Mouse (Mus musculus): Measurements from ENCODE around the gene Mycn. TPM values are rescaled to one million over a fixed set of nuclear protein-coding genes. Genes with fewer than 3 reads are reported as not detected.
A peak's percentile ranks its signal among the peaks of the same experiment; 100 is the strongest.

Mycn gene
- 4.9 and 5.0 TPM in 2 replicates for polyA plus RNA-seq (2015; fragmentation: Nextera tagmentation; extraction: Ambion mirVana)

DNA sequence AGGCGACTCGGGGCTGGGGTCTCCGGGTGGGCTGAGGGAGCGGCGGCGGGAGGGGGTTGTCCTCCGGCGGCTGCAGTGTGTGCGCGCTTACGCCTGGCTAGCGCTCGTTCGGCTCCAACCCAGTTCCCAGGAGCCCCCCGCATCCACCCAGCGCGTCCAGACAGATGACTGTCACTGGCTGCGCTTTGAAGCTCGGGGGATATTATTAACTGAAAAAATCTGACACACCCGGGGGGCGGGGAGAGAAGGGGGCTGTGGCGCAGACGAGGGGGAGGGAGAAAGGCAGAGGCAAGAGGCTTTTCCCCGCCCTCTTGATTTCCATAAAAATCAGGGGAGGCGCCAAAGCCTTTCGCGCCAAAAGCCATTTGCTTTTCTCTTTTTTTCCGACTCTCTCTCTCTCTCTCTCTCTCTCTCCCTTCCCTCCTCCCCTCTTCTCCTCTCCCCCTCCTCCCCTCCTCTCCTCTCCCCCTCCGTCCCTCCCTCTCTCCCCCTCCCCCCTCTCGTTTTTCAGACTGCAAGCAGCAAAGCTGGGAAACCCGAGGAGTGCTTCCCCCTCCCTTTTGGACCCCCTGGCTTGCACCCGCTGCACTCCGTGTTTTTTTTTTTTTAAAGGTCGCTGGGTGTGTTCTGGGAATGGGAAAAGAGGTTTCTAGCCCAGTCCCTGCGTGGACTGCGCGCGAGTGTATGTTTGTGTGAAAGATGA is at the start of gene Mycn:
Mycn (minus strand) TSS at position 254 of the 703 bp plus-strand sequence.
- H3K9me3 ChIP-seq (replicated peaks) = no peaks in the 10 kb centered on the region
- peak within 1 kb of the TSS; percentile 78 for H3K4me2 ChIP-seq
- H3K4me1 ChIP-seq (replicated peaks) = peaks cover 22% of the 10 kb centered on the region
- peaks cover 81% of the 10 kb centered on the region for H3K27me3 ChIP-seq
- H3K27ac ChIP-seq (replicated peaks) = no peak within 1 kb of the TSS
- H3K36me3 ChIP-seq (replicated peaks) = 0 out of 2 replicates have a peak, but pooled peaks cover 5% of the 10 kb centered on the region
- peak; percentile 66 for ATAC-seq (ENCODE audit: insufficient read depth)
- under 1% methylated on average over 38 of the region's 38 CpGs for WGBS (ENCODE audit: insufficient replicate concordance)
- peak within 1 kb of the TSS; percentile 21; the same call in 1 of the 2 replicates for H3K9ac ChIP-seq
- H3K4me3 ChIP-seq (replicated peaks) = peak within 1 kb of the TSS; percentile 60

DNA sequence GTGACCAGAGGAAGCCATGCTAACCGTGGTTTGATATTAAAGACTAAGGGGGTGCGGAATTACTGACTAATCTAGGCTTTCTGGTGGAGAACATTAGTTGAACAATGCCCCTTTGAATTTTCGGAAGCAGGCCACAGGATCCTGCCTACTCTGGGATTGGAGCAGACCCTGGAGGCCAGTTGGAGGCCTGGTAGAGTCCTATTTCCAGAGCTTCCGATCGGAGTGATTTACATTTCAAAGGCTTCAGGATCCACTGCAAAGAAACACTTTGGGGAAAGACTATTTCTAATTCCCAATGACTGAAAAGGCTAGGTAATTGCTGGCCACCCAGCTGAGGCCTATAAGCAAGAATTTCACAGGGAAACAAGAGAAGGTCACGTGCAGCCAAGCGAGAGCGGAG is 45.7 kb upstream of the Mycn start:
- no peaks in the 10 kb centered on the region for H3K4me1 ChIP-seq (replicated peaks)

DNA sequence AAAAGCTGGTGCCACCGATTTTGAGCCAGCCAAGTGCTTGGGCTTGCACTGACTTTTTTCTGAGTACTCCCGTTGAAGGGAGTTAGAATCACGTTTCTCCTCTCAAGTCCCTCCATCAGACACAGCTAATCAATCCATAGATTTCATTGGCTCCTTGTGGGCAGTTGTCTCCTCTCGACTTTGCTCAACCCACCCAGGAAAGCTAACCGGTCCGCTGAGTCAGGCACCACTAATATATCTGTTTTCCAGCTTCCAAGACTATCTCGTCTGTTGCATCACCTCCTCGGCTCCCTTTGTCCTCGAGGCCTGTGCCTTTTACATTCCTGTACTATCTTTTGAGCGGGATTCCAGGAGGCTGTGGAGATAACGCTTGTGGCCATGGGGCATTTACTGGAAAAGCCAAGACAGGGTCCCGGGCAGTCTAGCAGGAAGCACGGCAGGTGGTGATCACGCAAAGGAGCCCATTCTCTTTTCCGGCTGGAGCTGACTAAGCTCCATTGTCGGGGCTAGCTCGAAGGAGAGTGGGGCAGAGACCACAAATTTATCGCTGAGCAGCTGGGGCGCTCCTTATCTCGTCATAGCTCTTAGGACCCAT is 45.0 kb upstream of the Mycn start:
- WGBS (ENCODE audit: insufficient replicate concordance) = 52% methylated on average over 20 of the region's 20 CpGs

More for the DNA sequence above, 45.7 kb upstream of the Mycn start:
- 73% methylated on average over 8 of the region's 8 CpGs for WGBS (ENCODE audit: insufficient replicate concordance)
- Histone ChIP-seq H3K4me3 (replicated peaks) (no peak overlapping the region), H3K36me3 (replicated peaks) (no peaks in the 10 kb centered on the region), H3K4me2 (no peak overlapping the region), H3K27ac (replicated peaks) (no peak overlapping the region), H3K9me3 (replicated peaks) (no peaks in the 10 kb centered on the region), H3K27me3 (no peaks in the 10 kb centered on the region), H3K9ac (no peak overlapping the region)
- ATAC-seq (ENCODE audit: insufficient read depth) = no peak

DNA sequence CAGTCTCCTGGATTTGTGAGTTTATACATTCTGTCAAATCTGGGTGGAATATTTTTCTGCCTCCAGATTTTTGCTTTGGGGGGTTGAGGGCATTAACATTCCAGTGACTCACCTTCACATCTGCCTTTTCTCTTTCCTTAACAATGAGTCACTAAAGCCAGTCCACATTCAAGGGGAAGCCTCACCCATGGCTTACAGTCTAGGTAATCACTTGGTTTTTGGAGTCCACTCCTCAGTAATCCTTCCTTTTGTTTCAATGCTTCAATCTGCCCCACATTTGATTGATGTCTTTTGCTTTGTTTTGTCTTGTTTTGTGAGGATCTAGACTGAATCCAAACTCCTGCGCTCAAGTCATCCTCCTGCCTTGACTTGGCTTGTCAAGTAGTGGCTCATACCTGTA is 41.3 kb upstream of the Mycn start:
- no peaks in the 10 kb centered on the region for H3K4me1 ChIP-seq (replicated peaks)
- no peak overlapping the region for H3K9ac ChIP-seq
- WGBS (ENCODE audit: insufficient replicate concordance) = 72% methylated on average over 1 of the region's 1 CpGs
- H3K36me3 ChIP-seq (replicated peaks) = no peaks in the 10 kb centered on the region
- H3K27me3 ChIP-seq = no peaks in the 10 kb centered on the region
- no peak overlapping the region for H3K4me2 ChIP-seq
- H3K27ac ChIP-seq (replicated peaks) = no peak overlapping the region
- ATAC-seq (ENCODE audit: insufficient read depth) = no peak
- no peak overlapping the region for H3K4me3 ChIP-seq (replicated peaks)
- H3K9me3 ChIP-seq (replicated peaks) = no peaks in the 10 kb centered on the region

More for the DNA sequence above, 45.0 kb upstream of the Mycn start:
- Histone ChIP-seq H3K36me3 (replicated peaks) (no peaks in the 10 kb centered on the region), H3K9me3 (replicated peaks) (no peaks in the 10 kb centered on the region), H3K27ac (replicated peaks) (no peak overlapping the region), H3K9ac (no peak overlapping the region), H3K4me2 (no peak overlapping the region), H3K27me3 (no peaks in the 10 kb centered on the region), H3K4me3 (replicated peaks) (no peak overlapping the region), H3K4me1 (replicated peaks) (no peaks in the 10 kb centered on the region)
- no peak for ATAC-seq (ENCODE audit: insufficient read depth)

- H3K9me3 ChIP-seq (replicated peaks) = no peaks in the 10 kb centered on the region
- no peak overlapping the region for H3K27ac ChIP-seq (replicated peaks)
- no peaks in the 10 kb centered on the region for H3K27me3 ChIP-seq
- no peaks in the 10 kb centered on the region for H3K36me3 ChIP-seq (replicated peaks)
- no peak overlapping the region for H3K9ac ChIP-seq
- no peak overlapping the region for H3K4me3 ChIP-seq (replicated peaks)
- no peaks in the 10 kb centered on the region for H3K4me1 ChIP-seq (replicated peaks)
- no peak overlapping the region for H3K4me2 ChIP-seq
- no peak for ATAC-seq (ENCODE audit: insufficient read depth)
- WGBS (ENCODE audit: insufficient replicate concordance) = 47% methylated on average over 1 of the region's 1 CpGs
These were observed 33.7 kb upstream of the Mycn start for GRCm38 (mm10) chr12:12975397-12975796.

- no peak for ATAC-seq (ENCODE audit: insufficient read depth)
- Histone ChIP-seq H3K27me3 (no peaks in the 10 kb centered on the region), H3K4me2 (no peak overlapping the region), H3K4me3 (replicated peaks) (no peak overlapping the region), H3K4me1 (replicated peaks) (no peaks in the 10 kb centered on the region), H3K9ac (no peak overlapping the region), H3K9me3 (replicated peaks) (no peaks in the 10 kb centered on the region), H3K36me3 (replicated peaks) (no peaks in the 10 kb centered on the region), H3K27ac (replicated peaks) (no peak overlapping the region)
- 41% methylated on average over 8 of the region's 8 CpGs for WGBS (ENCODE audit: insufficient replicate concordance)
These were observed 31.2 kb upstream of the Mycn start for GRCm38 (mm10) chr12:12972756-12973435.

- Histone ChIP-seq H3K27ac (replicated peaks) (no peak overlapping the region), H3K4me3 (replicated peaks) (no peak overlapping the region), H3K9me3 (replicated peaks) (no peaks in the 10 kb centered on the region), H3K4me2 (no peak overlapping the region), H3K27me3 (no peaks in the 10 kb centered on the region), H3K36me3 (replicated peaks) (no peaks in the 10 kb centered on the region), H3K9ac (no peak overlapping the region), H3K4me1 (replicated peaks) (no peaks in the 10 kb centered on the region)
- no peak for ATAC-seq (ENCODE audit: insufficient read depth)
- WGBS (ENCODE audit: insufficient replicate concordance) = 42% methylated on average over 2 of the region's 2 CpGs
These were observed 26.2 kb upstream of the Mycn start for GRCm38 (mm10) chr12:12967946-12968345.

DNA sequence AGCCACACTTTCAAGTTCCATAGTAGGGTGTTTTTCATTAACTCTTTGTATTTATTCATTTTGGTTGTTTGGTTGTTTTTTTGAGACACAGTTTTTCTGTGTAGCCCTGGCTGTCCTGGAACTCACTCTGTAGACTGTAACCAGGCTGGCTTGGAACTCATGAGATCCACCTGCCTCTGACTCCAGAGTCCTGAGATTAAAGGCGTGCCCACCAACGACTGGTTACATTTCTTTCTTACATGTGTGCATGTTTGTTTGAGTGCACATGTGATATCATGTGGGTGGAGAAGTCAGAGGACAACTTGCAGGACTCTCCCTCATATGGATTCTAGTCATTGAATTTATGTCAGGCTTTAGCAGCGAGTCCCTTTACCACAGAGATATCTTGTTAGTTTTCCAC is 23.1 kb upstream of the Mycn start:
- H3K27me3 ChIP-seq = no peaks in the 10 kb centered on the region
- no peaks in the 10 kb centered on the region for H3K36me3 ChIP-seq (replicated peaks)
- no peak overlapping the region for H3K4me3 ChIP-seq (replicated peaks)
- no peak for ATAC-seq (ENCODE audit: insufficient read depth)
- no peaks in the 10 kb centered on the region for H3K9me3 ChIP-seq (replicated peaks)
- H3K9ac ChIP-seq = no peak overlapping the region
- WGBS (ENCODE audit: insufficient replicate concordance) = 69% methylated on average over 3 of the region's 3 CpGs
- H3K4me1 ChIP-seq (replicated peaks) = no peaks in the 10 kb centered on the region
- H3K4me2 ChIP-seq = no peak overlapping the region
- no peak overlapping the region for H3K27ac ChIP-seq (replicated peaks)

DNA sequence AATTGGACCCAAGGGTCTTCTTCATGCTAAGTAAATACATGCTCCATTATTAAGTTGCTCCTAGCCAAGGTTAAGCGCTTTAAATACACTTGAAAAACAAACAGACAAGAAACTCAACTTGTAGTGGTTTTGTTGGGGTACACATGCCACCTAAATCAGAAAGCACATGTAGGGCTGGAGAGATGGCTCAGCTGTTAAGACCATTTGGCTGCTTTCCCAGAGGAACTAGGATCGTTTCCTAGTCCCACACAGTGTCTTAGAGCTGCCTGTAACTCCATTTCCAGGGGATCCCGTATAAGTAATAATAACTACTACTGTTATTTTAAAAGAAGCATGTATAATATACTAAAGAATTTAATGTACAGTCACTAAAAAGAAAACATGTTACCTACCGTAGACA is 5.9 kb upstream of the Mycn start:
- WGBS (ENCODE audit: insufficient replicate concordance) = 67% methylated on average over 4 of the region's 4 CpGs
- Histone ChIP-seq H3K9me3 (replicated peaks) (no peaks in the 10 kb centered on the region), H3K9ac (no peak overlapping the region), H3K4me2 (no peak overlapping the region), H3K4me1 (replicated peaks) (no peaks in the 10 kb centered on the region; the same call in 1 of the 2 replicates), H3K27ac (replicated peaks) (no peak overlapping the region), H3K4me3 (replicated peaks) (no peak overlapping the region), H3K36me3 (replicated peaks) (no peaks in the 10 kb centered on the region), H3K27me3 (peaks cover 23% of the 10 kb centered on the region)
- ATAC-seq (ENCODE audit: insufficient read depth) = no peak

GRCm38 (mm10) chr12:12943288-12943687 is 1.6 kb upstream of the Mycn start:
- H3K4me2 ChIP-seq = no peak overlapping the region
- no peak for ATAC-seq (ENCODE audit: insufficient read depth)
- peaks cover 22% of the 10 kb centered on the region for H3K4me1 ChIP-seq (replicated peaks)
- H3K27ac ChIP-seq (replicated peaks) = no peak overlapping the region
- H3K9me3 ChIP-seq (replicated peaks) = no peaks in the 10 kb centered on the region
- H3K9ac ChIP-seq = no peak overlapping the region
- peaks cover 66% of the 10 kb centered on the region for H3K27me3 ChIP-seq
- H3K4me3 ChIP-seq (replicated peaks) = no peak overlapping the region
- no peaks in the 10 kb centered on the region for H3K36me3 ChIP-seq (replicated peaks)
- 52% methylated on average over 6 of the region's 6 CpGs for WGBS (ENCODE audit: insufficient replicate concordance)

GRCm38 (mm10) chr12:12942364-12943050 is 793 bp upstream of the Mycn start:
- H3K27me3 ChIP-seq = peaks cover 74% of the 10 kb centered on the region
- 2% methylated on average over 47 of the region's 47 CpGs for WGBS (ENCODE audit: insufficient replicate concordance)
- H3K27ac ChIP-seq (replicated peaks) = no peak overlapping the region
- H3K4me3 ChIP-seq (replicated peaks) = peak overlapping the region; percentile 60
- no peaks in the 10 kb centered on the region for H3K36me3 ChIP-seq (replicated peaks)
- H3K9ac ChIP-seq = no peak overlapping the region; the same call in 1 of the 2 replicates
- peak overlapping the region; percentile 78 for H3K4me2 ChIP-seq
- H3K4me1 ChIP-seq (replicated peaks) = peaks cover 22% of the 10 kb centered on the region
- H3K9me3 ChIP-seq (replicated peaks) = no peaks in the 10 kb centered on the region
- ATAC-seq (ENCODE audit: insufficient read depth) = peak; percentile 33

All from liver, embryonic 15.5 days (tissue).